Mouse (Mus musculus) kidney, postnatal 4 days (tissue): ENCODE results near the gene Alad.

ENCODE experiments used
- DNase-seq, 2 experiments: peaks; one replicate each; pipeline ENCODE4 v3.0.0; 2021; ENCODE audit warnings: mixed read lengths in 2 of 2

Gene Alad

DNA sequence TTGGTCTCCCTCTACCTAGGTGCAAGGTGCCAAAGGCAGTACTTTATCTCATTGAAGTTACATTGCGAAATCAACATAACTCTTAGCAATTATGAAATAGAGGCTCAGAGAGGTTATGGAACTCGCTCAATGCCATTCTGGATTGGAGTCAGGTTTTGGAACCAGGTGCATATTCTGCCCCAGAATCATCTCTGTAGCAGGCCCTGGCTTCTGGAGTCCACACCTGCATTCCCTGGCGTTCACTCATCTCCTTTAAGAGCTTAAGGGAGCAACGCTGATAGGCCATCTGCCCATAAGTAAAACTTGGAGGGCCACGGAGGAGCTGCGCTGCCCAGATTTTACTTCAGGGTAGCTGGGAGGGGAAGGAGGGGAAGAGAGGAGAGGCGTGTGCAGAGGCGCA is 2.7 kb downstream of the Alad start:
- DNase-seq: no peak

- no peak for DNase-seq
Observed at GRCm38 (mm10) chr4:62516579-62516978, 3.1 kb downstream of the Alad start.

DNA sequence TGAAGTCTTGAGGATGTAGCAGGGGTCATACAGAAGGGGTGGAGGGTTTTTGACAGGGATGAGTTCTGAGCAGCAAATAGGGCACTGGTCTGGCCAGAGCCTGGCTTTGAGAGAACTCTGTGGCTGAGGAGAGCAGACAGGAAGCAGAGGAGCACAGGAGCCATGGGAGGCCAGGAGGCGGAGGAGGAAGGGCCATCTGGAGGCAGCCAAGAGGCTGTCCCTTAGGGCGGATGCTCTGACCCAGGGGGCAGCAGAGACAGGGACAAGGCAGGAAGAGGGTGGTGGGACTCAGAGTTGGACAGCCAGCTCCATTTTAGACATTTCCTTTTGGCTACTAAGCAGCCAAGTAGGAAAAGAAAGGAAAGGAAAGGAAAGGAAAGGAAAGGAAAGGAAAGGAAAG is 3.6 kb downstream of the Alad start:
- peak; percentile 70 to 80 for DNase-seq

DNA sequence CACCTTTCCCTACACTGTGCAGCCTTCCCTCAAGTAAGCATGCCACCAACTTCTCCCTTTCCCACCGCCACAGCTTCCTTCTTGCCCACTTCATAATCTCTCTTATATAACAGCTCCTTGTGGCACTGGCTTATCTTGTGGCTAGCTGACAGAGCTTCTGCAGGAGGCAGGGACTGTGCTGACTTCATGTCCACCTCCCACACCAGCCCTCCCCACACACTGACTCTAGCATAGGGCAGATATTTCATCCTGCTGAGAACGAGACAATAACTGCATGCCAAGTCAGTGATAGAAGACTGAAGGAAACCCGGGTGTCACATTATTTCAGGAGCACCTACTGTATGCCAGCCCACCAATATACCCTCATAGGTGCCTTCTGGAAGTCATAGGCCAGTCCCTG is 4.2 kb downstream of the Alad start:
- DNase-seq: peak in 1 of 2 experiments; percentile 45

- DNase-seq: no peak
Observed at GRCm38 (mm10) chr4:62514995-62515394, 4.7 kb downstream of the Alad start.

DNA sequence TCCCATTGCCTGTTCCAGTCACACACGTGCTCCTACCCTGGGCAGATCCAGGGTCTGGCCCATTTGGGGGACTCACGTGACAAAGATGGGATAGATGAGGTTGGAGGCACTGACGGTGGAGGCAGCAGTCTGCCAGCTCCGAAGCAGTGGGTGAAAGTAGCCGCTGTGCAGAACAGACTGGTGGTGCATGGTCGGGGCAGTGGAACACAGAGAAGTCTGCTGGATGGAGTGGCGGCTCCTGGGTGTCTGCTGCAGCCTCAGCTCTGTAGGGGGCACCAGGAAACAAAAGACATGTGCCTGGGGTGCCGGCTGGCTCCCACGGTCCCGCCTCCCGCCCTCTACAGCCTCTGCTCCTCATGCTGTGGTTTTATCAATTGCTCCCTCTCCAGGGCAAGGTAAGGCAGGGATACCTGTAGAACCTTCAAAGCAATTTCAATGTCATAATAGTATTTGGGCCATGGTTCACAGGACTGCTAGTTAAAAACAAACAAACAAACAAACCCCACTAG is 5.7 kb downstream of the Alad start:
- no peak for DNase-seq

GRCm38 (mm10) chr4:62509946-62510345 is 9.8 kb downstream of the Alad start:
- DNase-seq: peak; percentile 55 to 73

GRCm38 (mm10) chr4:62508839-62509238 is 10.9 kb downstream of the Alad start:
- peak; percentile 46 to 64 for DNase-seq

DNA sequence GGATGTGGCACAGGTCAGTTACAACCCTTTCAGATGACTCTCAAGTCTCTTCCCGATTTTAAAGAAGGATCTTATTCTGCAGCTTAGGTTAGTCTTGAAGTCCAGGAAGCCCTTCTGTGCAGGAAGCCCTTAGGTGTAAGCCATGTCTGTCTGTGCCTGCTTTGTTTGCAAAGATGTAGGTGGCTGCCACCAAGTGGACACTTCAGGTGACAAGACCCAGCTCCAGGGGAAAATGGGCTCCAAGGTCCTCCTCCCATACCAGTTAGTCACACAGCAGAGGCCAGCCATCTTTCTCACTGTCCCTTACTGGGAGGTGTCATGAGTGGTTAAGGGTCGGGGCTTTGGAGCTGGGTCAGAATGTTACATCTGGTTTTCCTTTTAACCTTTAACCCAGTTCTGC is 12.9 kb downstream of the Alad start:
- DNase-seq: peak; percentile 48 to 68

DNA sequence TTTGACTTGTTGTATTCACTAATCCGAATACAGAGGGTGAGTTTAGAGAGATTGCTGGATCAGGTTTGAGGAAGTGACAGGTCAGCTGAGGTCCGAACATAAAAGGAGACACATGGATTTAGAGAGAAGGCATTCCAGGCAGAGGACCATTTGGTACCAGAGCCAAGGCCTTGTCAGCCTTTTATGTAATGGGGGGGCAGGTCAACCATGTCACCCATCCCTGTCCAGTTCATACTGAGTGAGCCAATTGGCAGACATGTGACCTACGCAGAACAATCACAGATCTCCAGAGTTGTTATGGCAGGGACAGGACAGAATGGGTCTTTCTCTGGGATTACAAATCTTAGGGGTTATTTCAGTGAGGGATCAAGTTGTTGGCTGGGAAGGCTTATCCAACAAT is 13.7 kb downstream of the Alad start:
- no peak for DNase-seq

DNA sequence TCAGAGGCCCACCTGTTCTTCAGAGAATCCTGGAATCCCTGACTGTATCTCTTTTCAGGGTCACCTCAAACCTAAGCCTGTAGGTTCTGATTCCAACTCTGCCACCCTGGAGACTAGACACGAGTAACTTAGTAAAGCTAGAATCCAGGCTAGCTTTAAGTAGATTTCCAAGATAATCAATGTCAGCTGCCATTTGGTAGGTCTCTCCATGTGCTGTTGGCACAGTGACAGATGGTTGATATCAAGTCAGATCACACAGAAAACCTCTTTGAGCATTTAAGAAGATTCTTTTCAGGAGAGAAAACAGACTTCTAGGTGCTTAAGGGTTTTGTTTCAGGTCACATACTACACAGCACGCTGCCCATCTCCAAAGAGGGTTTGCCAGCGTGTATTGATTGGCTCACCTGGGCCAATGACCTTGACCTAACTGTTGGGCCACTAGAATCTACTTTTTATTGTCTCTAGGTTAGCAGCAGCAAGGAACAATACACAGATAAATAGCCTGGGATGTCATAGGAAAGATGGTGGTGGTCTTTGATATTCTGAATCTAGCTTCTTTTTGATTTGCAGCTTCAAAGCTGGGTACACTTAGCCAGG is 16.2 kb downstream of the Alad start, which contains the start of gene Hdhd3:
TSS of gene Hdhd3 (minus strand) at position 94 of the 597 bp plus-strand sequence.
- no peak for DNase-seq

GRCm38 (mm10) chr4:62502969-62503368 is 16.7 kb downstream of the Alad start:
- DNase-seq: no peak

DNA sequence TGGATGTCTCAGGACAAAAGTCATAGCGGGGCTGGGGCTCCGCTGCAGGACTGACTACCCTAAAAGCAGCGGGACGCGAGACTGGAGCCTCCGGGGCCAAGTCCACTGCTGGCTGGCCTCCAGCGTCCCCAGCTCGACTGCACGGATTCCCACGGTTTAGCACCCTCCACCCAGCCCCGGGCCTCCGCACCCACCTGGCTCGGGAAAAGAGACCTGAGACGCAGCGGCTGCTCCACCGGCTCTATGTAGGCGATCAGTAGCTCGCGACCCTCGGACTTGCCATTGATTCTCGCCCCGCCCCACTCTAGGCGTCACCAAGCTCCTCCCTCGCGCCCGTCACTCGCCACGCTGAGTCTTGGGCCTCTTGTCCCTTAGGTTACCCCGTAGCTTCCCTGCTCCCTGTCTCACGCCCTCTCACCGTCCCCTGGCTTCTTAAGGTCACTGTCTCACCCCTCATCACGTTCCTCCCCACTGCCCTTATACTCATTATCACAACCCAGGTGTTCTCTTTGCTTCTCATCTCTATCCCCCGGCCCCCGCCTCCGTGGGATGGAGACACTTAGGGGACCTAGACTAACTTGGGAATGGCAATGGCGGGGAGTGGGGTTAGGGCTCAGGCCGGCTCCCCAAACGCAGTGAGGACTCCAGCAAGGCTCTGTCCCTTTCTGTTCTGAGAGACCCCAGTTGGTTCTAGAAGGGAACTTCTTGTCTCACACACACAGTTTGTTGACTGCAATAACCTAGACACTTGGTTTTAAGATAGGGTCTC is 17.6 kb downstream of the Alad start:
- DNase-seq: peak; percentile 95 to 96

- no peak for DNase-seq
Observed at GRCm38 (mm10) chr4:62501534-62501933, 18.2 kb downstream of the Alad start.

- no peak for DNase-seq
Observed at GRCm38 (mm10) chr4:62500799-62501198, 18.9 kb downstream of the Alad start.

DNA sequence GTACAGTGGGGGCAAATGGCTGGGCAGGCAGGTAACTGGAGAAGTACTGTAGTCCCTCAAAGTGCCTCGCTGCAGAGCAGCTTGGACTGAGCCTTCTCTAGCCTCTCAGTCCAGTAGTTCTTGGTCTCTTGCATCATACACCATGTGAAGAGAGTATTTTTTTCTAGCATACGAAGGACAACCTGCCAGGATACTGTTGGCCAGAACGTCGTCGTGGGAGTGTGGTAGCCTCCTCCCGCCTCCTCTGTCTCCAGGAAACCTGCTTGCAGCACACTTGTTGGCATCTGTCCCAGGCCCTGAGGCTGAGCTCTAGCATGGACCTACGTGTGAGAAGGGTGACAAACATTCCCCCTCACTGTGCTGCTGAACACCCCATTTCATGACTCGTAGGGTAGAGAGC is 22.9 kb downstream of the Alad start:
- DNase-seq: peak; percentile 41 to 66

- no peak for DNase-seq
Observed at GRCm38 (mm10) chr4:62495946-62496345, 23.8 kb downstream of the Alad start.

DNA sequence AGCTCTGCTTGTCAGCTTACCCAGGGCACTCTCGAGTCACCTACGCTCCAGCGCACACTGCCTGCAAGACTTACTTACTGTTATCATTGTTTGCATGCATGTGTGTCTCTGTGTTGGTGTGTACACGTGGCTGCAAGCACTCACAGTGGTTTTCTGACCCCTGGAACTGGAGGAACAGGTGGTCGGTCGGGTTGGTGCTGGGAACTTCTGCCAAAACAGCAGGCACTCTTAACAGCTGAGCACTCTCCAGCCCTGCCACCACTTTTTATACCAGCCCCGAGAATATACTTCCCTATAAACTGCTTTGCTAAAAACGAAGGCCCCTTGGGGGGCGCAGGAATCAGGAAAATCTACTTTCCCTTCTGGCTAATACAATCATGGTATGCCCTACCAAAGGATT is 25.5 kb downstream of the Alad start:
- DNase-seq: no peak

- no peak for DNase-seq
Observed at GRCm38 (mm10) chr4:62492682-62493081, 27.0 kb downstream of the Alad start.

DNA sequence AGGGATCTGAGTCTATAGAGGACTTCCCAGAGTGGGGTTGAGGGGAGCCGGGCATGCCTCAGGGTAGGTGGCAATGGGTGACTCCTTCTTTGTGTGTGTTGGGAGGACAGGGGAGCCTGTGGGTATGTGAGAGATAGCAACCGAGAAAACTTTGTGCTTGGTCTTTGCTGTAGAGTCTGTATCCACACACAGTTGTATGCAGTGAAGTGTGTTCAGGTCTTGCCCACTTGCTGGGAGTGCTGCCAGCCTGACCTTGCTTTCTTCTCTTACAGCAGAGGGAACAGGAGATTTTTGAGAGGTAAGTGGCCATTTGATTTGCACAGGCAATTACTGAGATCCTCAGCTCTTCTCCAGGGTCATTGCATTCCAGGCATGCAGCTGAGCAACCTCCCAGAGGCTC is 31.8 kb downstream of the Alad start:
- DNase-seq: no peak

- DNase-seq: no peak
Observed at GRCm38 (mm10) chr4:62487172-62487571, 32.5 kb downstream of the Alad start.

GRCm38 (mm10) chr4:62486162-62486696 is 33.5 kb downstream of the Alad start:
- no peak for DNase-seq

DNA sequence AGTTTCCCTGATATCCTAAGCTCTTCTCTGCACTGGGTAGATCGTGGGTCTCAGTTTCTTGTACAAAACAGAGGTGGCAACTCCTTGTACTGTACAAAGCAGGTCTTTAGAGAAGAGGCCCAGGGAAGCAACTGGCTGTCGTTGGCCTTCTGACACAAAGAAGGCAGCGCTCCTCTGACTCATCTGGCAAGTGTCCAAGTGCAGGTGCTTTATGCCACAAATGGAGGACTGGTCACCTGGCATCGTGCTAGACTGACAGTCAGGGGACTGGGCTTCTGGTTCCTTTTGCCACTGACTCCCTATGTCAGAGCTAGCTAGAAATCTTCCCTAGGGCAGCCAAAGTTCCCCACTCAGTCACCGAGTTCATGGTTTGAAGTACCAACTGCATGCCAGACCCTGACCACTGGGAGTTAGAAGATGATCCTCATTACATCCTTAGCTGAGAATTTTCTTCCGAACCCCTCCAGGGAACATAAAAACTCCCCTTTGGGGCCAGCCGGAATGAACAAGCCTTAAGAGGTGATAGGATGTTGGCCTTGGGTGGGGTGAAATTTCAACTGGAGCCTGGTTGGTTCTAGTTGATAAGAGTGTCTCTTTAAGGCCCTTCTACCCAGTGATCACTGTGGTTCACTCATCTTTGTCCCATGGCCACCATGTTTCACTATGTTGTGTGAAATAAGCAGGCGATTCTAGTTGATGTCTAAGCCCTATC is 34.1 kb downstream of the Alad start:
- peak in 1 of 2 experiments; percentile 27 for DNase-seq
